Mouse (Mus musculus) megakaryocyte, embryonic 14.5 days (primary cell): ENCODE results near the gene Mmp2. TPM values are rescaled to one million over a fixed set of nuclear protein-coding genes. Genes with fewer than 3 reads are reported as not detected.
"Not testable (repeated sequence)": the region's sequence is repeated elsewhere in the genome, so short reads cannot be mapped to it uniquely, and the experiment has no call there.

Experiments
- H3K27me3 ChIP-seq: replicated peaks from 2 replicates; pipeline ENCODE3; 2012; ENCODE audit warnings: inconsistent platforms
- H3K36me3 ChIP-seq: replicated peaks from 2 replicates; pipeline ENCODE3; 2012; ENCODE audit warnings: low read length, inconsistent platforms, mixed read lengths
- H3K4me1 ChIP-seq: 2 replicates; pipeline ENCODE4 v1.6.1; 2012; ENCODE audit warnings: inconsistent platforms
- H3K4me3 ChIP-seq: replicated peaks from 2 replicates; pipeline ENCODE3; 2012; ENCODE audit warnings: moderate library complexity, mild to moderate bottlenecking, inconsistent platforms
- H3K9me3 ChIP-seq: 2 replicates; pipeline ENCODE4 v1.6.1; 2012; ENCODE audit warnings: inconsistent platforms
- FLI1 ChIP-seq: IDR thresholded peaks from 2 replicates; pipeline ENCODE4 v1.6.1; 2012; ENCODE audit warnings: low read length, inconsistent platforms, mixed read lengths
- GATA1 ChIP-seq: IDR thresholded peaks from 3 replicates; pipeline ENCODE4 v1.6.1; 2012; ENCODE audit warnings: mixed read lengths, low read length, inconsistent platforms, borderline replicate concordance
- polyA plus RNA-seq: library from polyadenylated mRNA; stranded (reverse); fragments of >175 nt; gene quantifications from 2 replicates; pipeline ENCODE4 v1.2.3, GENCODE M21; 2012; ENCODE audit warnings: low replicate concordance; ENCODE audit not compliant: insufficient read depth

Gene Mmp2
- polyA plus RNA-seq, 1 experiment, result 0.07 TPM

DNA sequence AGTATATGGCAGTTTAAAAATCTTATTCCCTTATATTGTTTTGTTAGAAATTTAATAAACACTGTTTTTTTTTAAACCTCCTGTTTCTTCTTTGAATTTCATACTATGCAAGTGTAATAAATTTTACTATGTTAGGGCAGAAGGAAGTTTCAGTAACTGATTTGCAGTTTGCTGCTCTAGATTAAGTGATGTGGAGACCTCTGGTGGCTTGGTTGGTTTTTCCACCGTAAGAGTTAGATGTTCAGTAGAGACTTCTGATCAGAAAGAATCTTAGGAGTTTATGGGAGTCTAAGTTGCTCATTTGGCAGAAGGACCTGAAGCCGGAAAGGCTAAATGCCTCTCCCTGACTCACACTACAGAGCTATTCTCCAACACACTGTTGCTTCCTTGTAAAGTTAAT lies 56.7 kb downstream of the Mmp2 start:
- Histone ChIP-seq H3K9me3 (0 out of 2 replicates have a peak, but pooled peaks cover 2% of the 10 kb centered on the region), H3K4me3 (no peak overlapping the region), H3K36me3 (no peaks in the 10 kb centered on the region), H3K27me3 (no peaks in the 10 kb centered on the region), H3K4me1 (no peaks in the 10 kb centered on the region)
- TF ChIP-seq GATA1 (no peak), FLI1 (no peak)

DNA sequence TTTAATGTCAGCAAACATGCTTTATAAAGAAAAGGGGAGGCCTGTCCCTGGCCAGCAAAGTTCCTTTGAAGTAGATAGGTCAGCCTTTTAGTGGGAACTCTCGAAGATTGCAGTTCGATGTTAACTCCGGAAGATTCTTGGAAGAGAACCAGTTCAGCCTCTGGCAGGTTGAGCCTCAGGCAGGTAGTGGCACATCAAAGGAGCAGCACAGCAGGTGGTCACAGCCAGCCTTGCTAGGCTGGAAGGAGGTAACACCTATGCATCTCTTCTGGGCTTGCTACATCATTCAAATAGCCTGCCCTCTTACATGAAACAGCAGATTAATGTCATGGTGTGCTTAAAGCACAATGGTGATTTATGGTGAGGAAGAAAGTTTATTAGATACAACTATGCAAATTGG lies 65.1 kb downstream of the Mmp2 start:
- not testable (repeated sequence) for H3K4me3 ChIP-seq, H3K4me1 ChIP-seq, H3K9me3 ChIP-seq, H3K27me3 ChIP-seq, H3K36me3 ChIP-seq

DNA sequence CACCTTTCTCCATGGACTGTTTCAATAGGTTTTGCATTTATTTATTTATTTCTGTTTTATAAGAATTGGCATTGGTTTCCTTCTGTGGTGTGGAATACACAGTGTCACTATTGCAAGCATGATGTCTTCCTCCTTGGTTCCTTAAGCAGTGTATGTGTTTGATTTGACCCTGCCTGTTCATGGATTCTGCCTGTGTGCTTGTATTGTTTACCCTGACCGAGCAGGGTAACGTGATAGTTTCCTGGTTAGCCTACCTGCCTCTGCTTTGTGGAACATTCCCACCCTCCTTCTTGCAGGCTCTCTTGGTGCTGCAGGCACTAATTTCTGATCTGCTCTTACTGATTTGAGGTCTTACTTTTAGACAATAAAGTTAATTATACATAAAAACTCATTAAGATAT lies 66.8 kb downstream of the Mmp2 start:
- TF ChIP-seq FLI1 (no peak), GATA1 (no peak)
- no peaks in the 10 kb centered on the region for H3K4me1 ChIP-seq
- no peaks in the 10 kb centered on the region for H3K36me3 ChIP-seq
- 0 out of 2 replicates have a peak, but pooled peaks cover 4% of the 10 kb centered on the region for H3K9me3 ChIP-seq
- H3K27me3 ChIP-seq, result no peaks in the 10 kb centered on the region
- H3K4me3 ChIP-seq, result no peak overlapping the region

DNA sequence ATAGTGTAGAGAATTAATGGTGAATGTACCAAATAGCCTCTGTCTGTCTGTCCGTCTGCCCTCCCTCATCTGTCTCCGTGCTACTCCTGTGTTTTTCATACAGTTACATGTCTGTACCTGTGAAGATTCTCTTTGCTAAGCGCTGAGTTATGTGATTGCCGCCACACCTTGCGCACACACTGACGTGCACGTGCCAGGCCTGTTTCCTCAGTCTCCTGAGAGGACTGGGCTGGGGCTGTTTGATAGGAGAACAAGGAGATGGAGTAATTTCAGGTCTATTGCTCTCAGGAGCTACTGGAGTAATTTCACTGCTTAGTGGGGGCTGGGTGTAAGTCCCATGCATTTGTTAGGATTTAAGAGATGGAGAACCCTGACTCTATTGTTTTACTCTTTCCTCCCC lies 68.0 kb downstream of the Mmp2 start:
- H3K27me3 ChIP-seq, result no peaks in the 10 kb centered on the region
- no peaks in the 10 kb centered on the region for H3K4me1 ChIP-seq
- H3K4me3 ChIP-seq, result no peak overlapping the region
- H3K36me3 ChIP-seq, result no peaks in the 10 kb centered on the region
- TF ChIP-seq GATA1 (no peak), FLI1 (no peak)
- no peaks in the 10 kb centered on the region for H3K9me3 ChIP-seq

DNA sequence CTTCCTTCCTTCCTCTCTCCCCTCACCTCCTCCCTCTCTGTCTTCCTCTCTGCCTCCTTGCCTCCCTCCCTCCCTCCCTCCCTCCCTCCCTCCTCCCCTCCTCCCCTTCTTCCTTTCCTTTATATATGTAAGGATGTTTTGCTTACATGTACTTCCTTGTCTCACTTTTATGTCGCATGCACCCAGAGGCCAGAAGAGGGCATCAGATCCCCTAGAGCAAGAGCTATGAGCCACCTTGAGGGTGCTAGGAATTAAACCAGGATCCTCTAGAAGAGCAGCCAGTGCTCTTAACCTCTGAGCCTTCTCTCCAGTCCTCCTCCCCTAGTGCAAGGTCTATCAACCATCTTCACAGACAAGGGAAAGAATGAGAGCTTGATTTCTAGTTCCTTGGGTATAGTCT lies 69.0 kb downstream of the Mmp2 start:
- H3K27me3 ChIP-seq, result no peaks in the 10 kb centered on the region
- TF ChIP-seq GATA1 (no peak), FLI1 (no peak)
- no peak overlapping the region for H3K4me3 ChIP-seq
- H3K4me1 ChIP-seq, result no peaks in the 10 kb centered on the region
- no peaks in the 10 kb centered on the region for H3K9me3 ChIP-seq
- no peaks in the 10 kb centered on the region for H3K36me3 ChIP-seq

DNA sequence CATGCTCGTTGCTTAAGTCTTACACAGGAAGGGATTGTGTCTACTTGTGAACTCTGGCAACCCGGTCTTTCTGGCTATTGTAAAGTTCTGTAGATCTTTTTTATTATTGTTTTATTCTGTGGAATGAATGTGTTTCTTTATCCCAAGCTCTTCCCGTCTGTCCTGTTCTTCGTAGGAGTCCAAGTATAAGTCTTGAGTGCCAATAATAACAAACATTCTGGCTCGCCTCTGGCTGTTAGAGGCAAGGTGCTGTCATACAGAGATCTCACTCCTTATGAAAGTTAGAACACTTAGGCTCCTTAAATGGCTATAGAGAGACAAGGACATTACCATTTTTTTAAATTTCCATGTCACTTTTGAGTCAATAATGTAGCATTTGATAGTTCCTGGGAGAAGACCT lies 69.5 kb downstream of the Mmp2 start:
- Histone ChIP-seq H3K4me1 (no peaks in the 10 kb centered on the region), H3K27me3 (no peaks in the 10 kb centered on the region), H3K9me3 (peaks cover 5% of the 10 kb centered on the region), H3K4me3 (no peak overlapping the region), H3K36me3 (no peaks in the 10 kb centered on the region)
- TF ChIP-seq GATA1 (no peak), FLI1 (no peak)

- H3K36me3 ChIP-seq, result no peaks in the 10 kb centered on the region
- no peak for TF ChIP-seq GATA1
- TF ChIP-seq FLI1, result no peak
Measured at GRCm38 (mm10) chr8:92897794-92898193, 70.7 kb downstream of the Mmp2 start.

DNA sequence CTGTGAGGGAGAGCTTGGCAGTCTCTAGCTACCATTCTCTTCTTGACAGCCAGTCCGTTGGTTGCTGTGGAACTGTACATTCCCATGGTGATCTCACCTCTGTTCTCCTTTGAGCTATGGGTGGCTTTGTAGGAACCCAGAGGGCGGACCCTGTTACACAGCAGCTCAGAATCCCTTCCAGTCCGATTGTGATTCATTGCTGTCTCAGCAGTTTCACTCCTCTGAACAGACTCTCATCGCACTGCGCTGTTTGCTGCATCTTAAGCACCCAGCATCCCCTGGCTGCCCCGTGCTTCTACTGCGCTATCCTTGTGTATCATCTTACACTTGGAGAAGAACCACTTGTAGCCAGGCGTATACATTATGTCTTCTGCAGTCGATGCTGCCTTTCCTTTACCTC lies 72.5 kb downstream of the Mmp2 start:
- peaks cover 15% of the 10 kb centered on the region for H3K9me3 ChIP-seq
- no peak for TF ChIP-seq FLI1
- TF ChIP-seq GATA1, result no peak
- no peaks in the 10 kb centered on the region for H3K36me3 ChIP-seq
- H3K4me1 ChIP-seq, result no peaks in the 10 kb centered on the region
- no peak overlapping the region for H3K4me3 ChIP-seq
- H3K27me3 ChIP-seq, result no peaks in the 10 kb centered on the region

More at GRCm38 (mm10) chr8:92897794-92898193, 70.7 kb downstream of the Mmp2 start:
- peaks cover 11% of the 10 kb centered on the region for H3K9me3 ChIP-seq
- no peak overlapping the region for H3K4me3 ChIP-seq
- no peaks in the 10 kb centered on the region for H3K27me3 ChIP-seq
- H3K4me1 ChIP-seq, result no peaks in the 10 kb centered on the region

DNA sequence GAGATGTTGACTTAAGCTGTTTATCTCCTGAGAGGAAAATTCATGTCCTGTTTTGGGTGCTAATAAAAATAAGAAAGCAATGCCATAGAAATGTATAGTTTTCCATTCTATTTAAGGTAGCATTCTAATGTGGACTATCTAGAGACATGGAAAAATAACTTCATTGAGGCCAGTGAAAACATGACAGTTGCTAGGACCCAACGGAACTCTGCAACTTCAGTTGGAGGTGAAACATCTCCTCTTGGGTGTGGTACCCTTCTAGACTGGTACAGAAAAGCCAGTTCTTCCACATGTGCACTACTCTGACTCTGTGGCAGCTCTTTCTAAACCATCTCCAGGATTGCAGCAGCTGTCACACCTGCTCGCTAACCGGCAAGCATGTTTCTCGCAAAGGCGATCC lies 74.0 kb downstream of the Mmp2 start, which contains the start of gene Capns2:
TSS of gene Capns2 (plus strand) at position 301 of the 400 bp plus-strand sequence.
- H3K4me3 ChIP-seq, result no peak within 1 kb of the TSS
- no peaks in the 10 kb centered on the region for H3K27me3 ChIP-seq
- no peaks in the 10 kb centered on the region for H3K4me1 ChIP-seq
- no peak for TF ChIP-seq GATA1
- no peak for TF ChIP-seq FLI1
- H3K9me3 ChIP-seq, result peaks cover 15% of the 10 kb centered on the region
- no peaks in the 10 kb centered on the region for H3K36me3 ChIP-seq

- Histone ChIP-seq H3K4me3 (no peak overlapping the region), H3K9me3 (peaks cover 15% of the 10 kb centered on the region), H3K27me3 (no peaks in the 10 kb centered on the region), H3K36me3 (no peaks in the 10 kb centered on the region), H3K4me1 (no peaks in the 10 kb centered on the region)
- TF ChIP-seq GATA1 (no peak), FLI1 (no peak)
Measured at GRCm38 (mm10) chr8:92902981-92903380, 75.9 kb downstream of the Mmp2 start.

Other genes with a start within 250 kb of the Mmp2 start
- gene Irx6, start 153.0 kb upstream of the Mmp2 start, polyA plus RNA-seq, result not detected in 2 replicates
- gene Lpcat2, start 28.0 kb downstream of the Mmp2 start, polyA plus RNA-seq, result 1.6 TPM in 1 of 2 replicates, not detected in the other
- 0.18 TPM in 1 of 2 replicates, not detected in the other for gene Capns2, start 74.1 kb downstream of the Mmp2 start, polyA plus RNA-seq
- gene Slc6a2, start 132.8 kb downstream of the Mmp2 start, polyA plus RNA-seq, result 0.07 TPM in 1 of 2 replicates, not detected in the other
- not detected in 2 replicates for gene Ces1a, start 220.9 kb downstream of the Mmp2 start, polyA plus RNA-seq